Mouse (Mus musculus): ENCODE results near the gene Iyd.

Iyd gene

DNA sequence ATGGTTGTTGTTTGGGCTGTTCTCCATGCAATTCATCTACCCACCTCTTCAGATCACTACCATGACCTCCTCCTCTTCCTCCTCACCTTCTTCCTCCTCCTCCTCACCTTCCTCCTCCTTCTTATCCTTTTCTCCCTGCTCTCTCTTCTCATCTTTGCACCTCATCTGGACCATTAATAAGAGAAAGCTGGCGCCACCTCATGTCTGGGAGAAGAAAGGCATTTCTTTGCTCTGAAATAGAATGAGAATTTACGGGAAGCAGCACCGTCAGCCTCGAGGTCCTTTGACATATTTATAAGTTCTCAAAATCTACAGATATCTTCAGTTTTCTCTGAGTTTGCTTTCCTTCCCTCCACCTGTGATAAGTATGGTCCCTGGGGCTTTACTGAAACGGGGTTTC is 15.1 kb downstream of the Iyd start:
- no peak for DNase-seq

DNA sequence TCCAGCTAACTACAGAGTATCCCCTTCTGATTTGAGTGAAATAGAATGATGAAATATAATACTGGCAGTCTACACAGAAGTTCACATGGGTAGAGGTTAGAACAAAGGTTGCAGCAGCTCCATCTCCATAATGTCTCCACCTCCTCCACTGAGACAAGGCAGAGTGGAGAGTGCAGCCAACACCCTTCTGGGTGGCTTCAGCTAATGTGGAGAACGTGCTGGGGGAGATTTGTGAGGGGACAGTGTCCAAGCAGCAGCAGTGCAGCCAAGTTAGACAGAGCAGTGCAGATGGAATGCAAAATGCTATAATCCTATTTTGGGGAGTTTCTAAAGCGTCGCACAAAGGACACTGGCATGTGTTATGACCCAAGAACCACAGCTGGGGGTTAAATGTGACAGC is 16.5 kb downstream of the Iyd start:
- no peak for DNase-seq

GRCm38 (mm10) chr10:3559136-3559535 is 19.1 kb downstream of the Iyd start:
- no peak for DNase-seq

DNA sequence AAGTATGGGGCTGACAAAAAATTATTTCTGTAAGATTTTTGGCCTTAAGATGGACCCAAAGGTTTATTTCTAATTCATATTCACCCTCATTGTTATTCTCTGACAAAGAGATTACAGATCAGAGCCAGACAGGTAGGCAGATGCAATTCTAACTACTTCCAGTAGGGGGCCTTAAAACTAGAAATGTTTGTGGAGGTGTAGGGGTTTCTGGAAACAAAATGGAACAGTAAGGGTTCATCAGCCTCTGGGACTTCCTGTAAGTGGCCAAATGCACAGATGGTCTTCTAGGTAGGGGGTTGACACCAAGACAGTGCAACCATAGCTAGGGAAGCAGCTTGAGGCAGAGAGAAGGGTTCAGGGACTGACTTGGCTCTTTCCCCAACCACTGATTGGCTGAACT is 22.1 kb downstream of the Iyd start:
- DNase-seq = peak; percentile 8 to 28

DNA sequence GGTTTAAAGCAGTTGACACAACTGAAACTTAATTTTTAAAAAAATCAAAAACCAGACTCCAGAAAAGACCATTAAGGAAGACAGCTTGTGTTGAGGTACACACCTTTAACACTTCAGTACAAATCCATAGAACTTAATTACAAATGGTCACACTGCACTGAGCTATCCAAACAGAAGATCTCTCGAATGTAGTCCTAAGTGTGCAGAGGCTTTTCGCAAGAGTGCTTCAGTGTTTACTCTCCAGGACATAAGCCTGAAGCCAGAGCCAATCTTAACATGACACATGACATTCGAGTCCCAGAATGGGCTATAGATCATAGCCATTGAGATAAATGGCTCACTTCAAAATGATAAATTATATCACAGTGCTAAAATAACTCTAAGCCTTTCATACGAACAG is 25.1 kb downstream of the Iyd start:
- DNase-seq = no peak

DNA sequence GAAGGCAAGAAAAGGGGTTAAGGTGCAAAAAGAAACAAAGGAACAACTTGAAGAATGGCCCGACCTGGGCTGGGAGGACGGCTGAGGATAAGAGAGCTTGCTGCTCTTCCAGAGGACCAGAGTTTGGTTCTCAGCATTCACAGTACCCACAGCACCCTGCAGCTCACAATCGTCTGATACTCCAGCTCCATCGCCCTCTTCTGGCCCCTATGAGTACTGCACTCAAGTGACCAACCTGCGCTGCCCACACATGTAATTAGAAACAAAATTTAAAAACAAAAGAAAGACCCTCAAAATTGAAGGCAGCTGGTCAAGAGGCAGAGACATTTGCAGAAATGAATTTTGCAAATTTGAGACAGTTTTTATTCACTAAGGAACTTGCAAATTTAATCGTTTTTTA is 27.8 kb downstream of the Iyd start:
- peak; percentile 26 to 29 for DNase-seq

- peak; percentile 7 to 12 for DNase-seq
Observed at GRCm38 (mm10) chr10:3572723-3573649, 32.9 kb downstream of the Iyd start.

DNA sequence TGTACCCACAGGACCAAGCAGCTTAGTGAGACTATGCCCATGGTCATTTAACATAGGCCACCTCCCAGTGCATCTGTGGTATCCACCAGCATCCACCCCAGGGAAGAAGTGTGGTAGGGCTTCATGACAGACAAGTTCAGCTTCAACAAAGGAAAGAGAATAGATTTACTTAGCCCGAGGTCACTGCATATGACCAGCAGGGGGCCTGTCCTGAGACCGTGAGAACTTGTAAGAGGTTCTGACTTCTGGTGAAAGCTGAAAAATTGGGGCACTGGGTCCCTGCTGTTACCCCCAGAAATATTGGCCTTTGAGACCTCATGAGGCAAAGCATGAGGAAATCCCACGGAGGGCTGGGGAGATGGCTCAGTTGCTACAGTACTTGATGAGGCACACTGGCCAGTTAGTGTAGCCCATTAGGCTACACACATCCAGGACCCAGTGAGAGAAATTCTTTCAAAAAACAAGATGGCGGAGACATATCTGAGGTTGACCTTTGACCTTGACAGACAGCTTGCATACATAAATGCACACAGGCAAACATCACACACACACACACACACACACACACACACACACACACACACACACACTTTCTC is 34.0 kb downstream of the Iyd start:
- peak; percentile 48 to 51 for DNase-seq

DNA sequence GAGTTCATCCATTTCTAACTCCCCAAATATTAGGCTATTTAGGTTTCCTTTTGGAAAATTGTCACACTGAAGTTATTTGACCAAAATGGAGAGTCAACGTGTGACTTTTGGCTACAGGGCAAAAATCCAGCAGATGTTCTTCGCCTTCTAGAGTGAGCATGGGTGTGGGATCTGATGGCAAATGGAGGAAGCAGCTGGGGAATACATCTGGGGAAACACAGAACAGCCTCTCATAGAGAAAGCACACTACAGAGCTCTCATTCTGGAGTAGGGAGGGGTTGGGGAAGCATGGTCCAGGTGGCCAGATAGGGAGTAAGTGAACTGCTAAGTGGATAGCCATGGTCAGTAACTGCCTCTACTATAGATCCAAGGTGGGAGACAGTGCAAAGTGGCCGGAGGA is 50.6 kb downstream of the Iyd start:
- no peak for DNase-seq

DNA sequence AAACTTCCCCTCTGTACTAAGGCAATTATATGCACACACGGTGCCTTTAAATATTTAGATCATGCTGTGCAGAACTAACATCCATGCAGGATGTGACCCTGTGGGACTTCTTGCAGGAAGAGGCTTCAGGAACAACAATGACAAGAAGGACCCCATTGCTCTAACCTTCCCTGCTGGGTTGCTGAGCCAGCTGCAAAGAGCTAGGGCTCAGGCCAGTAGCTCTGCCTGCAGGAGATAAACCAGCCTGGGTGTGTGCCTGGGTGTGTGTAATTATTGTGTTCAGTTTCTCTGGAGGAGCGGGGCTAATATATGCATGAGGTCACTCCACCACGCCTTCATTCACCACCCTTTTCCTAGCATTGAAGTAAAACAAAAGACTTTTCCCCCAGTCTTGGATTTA is 51.8 kb downstream of the Iyd start:
- DNase-seq = no peak

- no peak for DNase-seq
Observed at GRCm38 (mm10) chr10:3596697-3597096, 56.7 kb downstream of the Iyd start.

DNA sequence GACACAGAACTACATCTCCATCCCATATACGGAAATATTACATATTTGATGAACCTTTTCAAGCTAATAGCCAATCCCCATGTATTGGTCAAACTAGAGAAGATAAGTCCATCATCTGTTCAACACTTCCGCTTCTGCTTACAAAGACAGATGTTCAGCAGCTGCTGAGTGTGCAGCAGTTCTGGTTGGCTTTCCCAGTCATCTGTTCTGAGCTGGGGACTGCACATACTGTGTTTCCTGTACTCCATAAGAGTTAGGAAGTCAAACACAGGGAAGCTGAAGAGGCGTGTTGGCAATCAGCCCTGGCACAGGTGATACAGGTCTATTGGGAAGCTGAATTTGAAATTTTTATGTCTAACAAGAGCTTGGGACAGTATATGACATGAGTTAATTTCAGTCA is 57.7 kb downstream of the Iyd start:
- DNase-seq = no peak
